Mouse (Mus musculus): Measurements from ENCODE around the gene Ppm1l.

GRCm38 (mm10) chr3:69373544-69374306 lies 57.1 kb downstream of the Ppm1l start:
- TF ChIP-seq POLR2A (IDR thresholded peaks at IDR 0.05; ENCODE audit: borderline replicate concordance, extremely low read depth, insufficient read depth, insufficient read length, poor library complexity, severe bottlenecking) (no peak), CTCF (IDR thresholded peaks at IDR 0.05; ENCODE audit: borderline replicate concordance, extremely low read depth, insufficient read depth, insufficient read length) (no peak)

Measured in brain, embryonic 14.5 days (tissue).